Mouse (Mus musculus) lung, adult 2 months (tissue): Measurements from ENCODE around the gene Gzme.

Experiments
- CTCF ChIP-seq: fragments of 200-500 bp; IDR thresholded peaks from 2 replicates; pipeline ENCODE4 v1.5.1; 2011; ENCODE audit warnings: mild to moderate bottlenecking, low read length, control low read depth; ENCODE audit not compliant: insufficient read depth
- POLR2A ChIP-seq: fragments of 200-500 bp; IDR thresholded peaks from 2 replicates; pipeline ENCODE4 v1.6.1; 2011; ENCODE audit warnings: low read depth, mild to moderate bottlenecking, control low read depth, low read length, borderline replicate concordance; ENCODE audit errors: extremely low read depth

DNA sequence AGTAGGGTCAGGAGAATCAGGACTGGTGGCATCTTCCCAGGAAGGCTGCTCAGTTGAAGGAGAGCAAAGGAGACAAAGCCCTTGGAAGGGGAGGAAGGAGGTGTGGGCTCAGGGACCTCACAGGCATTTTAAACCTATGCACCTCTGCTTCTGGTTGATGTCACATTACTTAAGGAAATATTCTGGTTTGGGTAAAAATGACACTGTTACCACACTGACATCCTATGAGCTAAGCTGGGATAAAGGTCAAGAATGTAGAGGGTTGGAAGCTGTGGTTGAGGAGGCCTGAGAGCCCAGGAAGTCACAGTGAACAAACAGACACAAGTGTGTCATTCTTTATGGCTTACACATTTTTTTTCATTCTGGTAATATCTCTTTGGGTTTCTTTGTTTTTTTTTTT is at the start of gene Gzme:
- TF ChIP-seq CTCF, result no peak
- no peak for TF ChIP-seq POLR2A
